Mouse (Mus musculus) mature B cell (primary cell): ENCODE data around the gene Slc7a7.

Experiments used
- in situ Hi-C: fragments of 300-500 bp; cut with MboI; formaldehyde crosslinking; loops from 2 replicates; pipeline ENCODE4 v1.14.3; 2019

Gene Slc7a7

DNA sequence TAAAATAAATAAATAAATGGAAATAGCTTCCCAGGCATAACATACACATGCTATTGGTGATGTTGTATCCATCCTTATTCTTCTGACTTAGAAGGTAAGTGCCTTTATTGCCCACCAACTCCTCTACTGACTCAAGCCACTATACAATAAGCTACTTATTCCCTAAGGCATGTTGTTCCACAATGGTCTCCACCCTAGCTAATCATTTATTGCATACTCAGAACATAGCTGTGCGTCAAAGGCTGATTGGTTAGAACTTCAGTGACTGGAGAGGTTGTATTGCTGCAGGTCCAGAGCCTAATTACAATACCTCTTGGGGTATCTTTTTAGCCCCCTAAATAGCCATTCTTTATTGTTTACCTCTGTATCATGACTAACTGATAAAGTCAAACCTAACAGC lies 86.4 kb downstream of the Slc7a7 start:
- in situ Hi-C loops: loop anchor here (25.0 kb wide), 1 partner anchor 269 kb away; no protein-coding TSS in a partner anchor

DNA sequence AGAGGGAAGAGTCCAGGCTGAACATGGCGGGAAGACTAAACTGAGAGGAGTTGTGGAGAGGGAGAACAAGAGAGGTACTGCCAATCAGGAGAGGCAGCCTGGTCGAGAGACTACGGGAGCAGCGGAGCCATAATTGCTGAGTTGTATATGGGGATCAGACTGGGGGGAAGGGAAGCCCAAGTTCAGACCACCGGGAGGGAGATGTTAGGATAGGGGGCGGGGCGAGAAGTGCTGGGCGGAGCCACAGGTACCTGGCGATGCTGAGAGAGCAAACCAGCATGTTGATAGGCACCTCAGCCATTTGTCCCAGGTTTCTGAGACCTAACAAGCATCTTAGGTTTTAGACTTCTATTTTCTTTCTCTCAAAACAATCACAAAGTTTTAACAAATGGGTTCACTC lies 88.4 kb downstream of the Slc7a7 start:
- in situ Hi-C loops: loop anchor here (5.0 to 25.0 kb wide), 2 partner anchors 87 to 267 kb away; no protein-coding TSS in a partner anchor

DNA sequence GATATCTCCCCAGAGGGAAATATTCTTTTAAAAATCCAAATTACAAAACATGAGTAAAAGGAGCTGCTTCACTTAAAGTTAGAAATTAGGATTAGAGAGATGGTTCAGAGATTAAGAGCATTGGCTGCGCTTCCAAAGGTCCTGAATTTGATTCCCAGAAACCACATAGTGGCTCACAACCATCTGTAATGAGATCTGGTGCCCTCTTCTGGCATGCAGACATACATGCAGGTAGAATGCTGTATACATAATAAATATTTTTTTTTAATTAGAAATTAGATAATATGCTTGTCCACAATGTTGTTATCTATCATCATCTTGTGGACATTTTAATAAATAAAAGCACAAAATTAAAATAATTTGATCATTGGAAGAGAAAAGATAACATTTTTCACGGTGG lies 89.0 kb downstream of the Slc7a7 start:
- in situ Hi-C loops: loop anchor here (5.0 to 25.0 kb wide), 2 partner anchors 86 to 266 kb away; no protein-coding TSS in a partner anchor

GRCm38 (mm10) chr14:54324486-54324885 lies 93.1 kb downstream of the Slc7a7 start:
- in situ Hi-C loops: no loop called here

- in situ Hi-C loops: no loop called here
These were observed 95.8 kb downstream of the Slc7a7 start for GRCm38 (mm10) chr14:54321556-54322376.
